Mouse (Mus musculus) thymus, adult 2 months (tissue): ENCODE results near the gene Slc1a5.

ENCODE experiments used
- CTCF ChIP-seq: fragments of 200-500 bp; IDR thresholded peaks from 2 replicates; pipeline ENCODE4 v1.5.1; 2012; ENCODE audit warnings: mild to moderate bottlenecking, control low read depth, low read length, moderate library complexity, borderline replicate concordance; ENCODE audit not compliant: control insufficient read depth, poor library complexity, insufficient read depth; ENCODE audit errors: extremely low read depth
- POLR2A ChIP-seq: fragments of 200-500 bp; IDR thresholded peaks from 2 replicates; pipeline ENCODE4 v1.6.1; 2012; ENCODE audit warnings: mild to moderate bottlenecking, low read length, control low read depth, moderate library complexity; ENCODE audit not compliant: control insufficient read depth, poor library complexity, insufficient read depth; ENCODE audit errors: extremely low read depth

- no peak for TF ChIP-seq CTCF
- TF ChIP-seq POLR2A: no peak
Measured at GRCm38 (mm10) chr7:16821091-16821490, 40.0 kb downstream of the Slc1a5 start.
